Mouse (Mus musculus) monocyte, adult 2 months (primary cell): Measurements from ENCODE around the gene Pld5.

Experiments used
- DNase-seq, 2 experiments: peaks; one replicate each; pipeline ENCODE4 v3.0.0; 2022; ENCODE audit warnings: low spot score in 2 of 2, low read depth in 1 of 2

Gene Pld5

DNA sequence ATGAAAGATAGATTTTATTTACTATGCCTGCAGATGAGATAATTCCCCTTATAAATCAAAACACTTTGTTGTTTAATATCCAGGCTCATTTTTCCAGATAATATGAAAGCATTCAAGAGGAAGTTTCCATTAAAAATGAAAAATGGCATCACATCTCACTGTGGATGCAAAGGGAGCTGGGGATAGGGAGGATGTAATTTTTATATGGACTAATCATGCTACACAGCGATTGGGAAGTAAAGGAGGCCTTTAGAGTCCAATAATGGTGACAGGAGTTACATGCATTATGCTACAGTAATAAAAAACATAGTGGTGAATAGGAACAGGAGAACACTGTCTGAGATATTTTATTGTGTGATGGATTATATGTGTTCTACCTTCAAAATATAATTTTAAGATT, 100.1 kb downstream of the Pld5 start:
- no peak for DNase-seq

DNA sequence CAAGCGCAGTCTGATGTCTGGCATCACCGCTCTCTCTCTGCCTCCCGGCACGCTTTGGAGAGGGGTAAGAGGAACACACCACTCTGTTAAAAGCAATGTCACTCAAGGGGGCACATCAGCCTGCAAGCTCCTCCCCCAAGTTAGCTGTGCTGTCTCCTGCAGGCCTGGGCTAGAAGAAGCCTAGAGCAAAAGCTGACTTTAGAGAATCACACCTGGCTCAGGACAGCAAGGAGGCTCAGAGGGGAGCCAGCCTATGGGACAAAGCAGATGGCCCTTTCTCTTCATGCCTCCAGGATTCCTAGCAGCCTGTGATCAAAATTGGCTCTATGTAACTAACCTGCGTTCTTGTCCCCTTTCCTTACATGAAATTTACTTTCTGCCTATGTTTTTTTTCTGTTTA, 107.3 kb downstream of the Pld5 start:
- no peak for DNase-seq

DNA sequence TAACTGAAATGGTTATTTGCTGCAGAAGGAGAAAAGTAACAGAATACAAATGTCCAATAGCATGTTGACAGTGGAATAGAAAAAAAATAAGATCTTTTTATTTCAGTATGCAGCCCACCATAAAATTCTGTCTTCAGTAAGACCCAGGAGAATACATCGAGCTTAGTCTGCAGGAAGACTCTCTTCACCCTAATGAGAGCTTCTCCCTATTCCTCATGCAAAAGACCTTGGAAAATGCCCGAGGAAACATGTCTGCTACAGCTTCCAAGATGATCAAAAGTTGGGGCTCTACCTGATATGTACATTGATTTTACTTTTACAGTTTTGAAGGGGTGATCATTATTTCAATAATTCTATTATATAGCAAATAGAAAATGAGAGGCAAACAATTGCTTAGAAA, 108.0 kb downstream of the Pld5 start:
- no peak for DNase-seq

GRCm38 (mm10) chr1:176145306-176145705, 129.8 kb downstream of the Pld5 start:
- DNase-seq, result no peak

- no peak for DNase-seq
Measured at GRCm38 (mm10) chr1:176134379-176134778, 140.7 kb downstream of the Pld5 start.

- DNase-seq, result no peak
Measured at GRCm38 (mm10) chr1:176125771-176126170, 149.3 kb downstream of the Pld5 start.

DNA sequence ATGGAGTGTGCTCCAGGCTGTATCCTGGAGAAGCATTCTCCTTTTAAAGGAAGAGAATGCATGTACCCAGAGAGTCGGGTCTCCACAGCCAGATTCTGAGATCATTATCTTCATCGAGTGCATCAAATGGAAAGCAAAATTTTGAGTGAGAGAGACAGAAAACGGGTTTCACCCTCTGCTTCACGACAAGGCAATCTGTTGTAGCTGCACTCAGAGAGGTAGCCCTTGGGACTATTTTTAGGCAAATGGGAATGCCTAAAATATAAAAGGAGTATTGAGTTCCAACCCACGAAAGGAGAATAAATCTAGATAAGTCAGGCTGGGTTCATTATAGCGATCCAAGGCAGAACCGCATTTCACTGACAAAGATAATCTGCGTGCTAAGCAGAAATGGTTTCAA, 150.7 kb downstream of the Pld5 start:
- no peak for DNase-seq

DNA sequence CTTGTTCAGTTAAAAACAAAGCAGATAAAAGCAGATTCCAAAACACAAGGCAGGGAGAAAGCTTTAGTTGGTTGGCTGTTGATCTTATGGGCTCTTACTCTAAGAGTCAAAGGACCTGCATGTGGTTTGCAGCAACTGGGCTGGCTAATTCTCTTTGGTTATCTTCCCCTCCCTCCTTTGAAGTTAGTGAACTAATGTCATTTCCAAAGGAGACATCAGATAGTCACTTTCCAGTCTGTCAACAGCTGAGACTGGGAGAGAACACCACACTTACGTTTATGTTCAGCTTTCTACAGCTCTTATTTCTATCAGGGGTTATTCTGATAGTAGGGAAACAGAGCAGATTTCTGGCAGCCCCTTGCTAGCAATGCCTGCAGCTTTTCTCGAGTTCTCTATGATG, 151.3 kb downstream of the Pld5 start:
- DNase-seq, result no peak

DNA sequence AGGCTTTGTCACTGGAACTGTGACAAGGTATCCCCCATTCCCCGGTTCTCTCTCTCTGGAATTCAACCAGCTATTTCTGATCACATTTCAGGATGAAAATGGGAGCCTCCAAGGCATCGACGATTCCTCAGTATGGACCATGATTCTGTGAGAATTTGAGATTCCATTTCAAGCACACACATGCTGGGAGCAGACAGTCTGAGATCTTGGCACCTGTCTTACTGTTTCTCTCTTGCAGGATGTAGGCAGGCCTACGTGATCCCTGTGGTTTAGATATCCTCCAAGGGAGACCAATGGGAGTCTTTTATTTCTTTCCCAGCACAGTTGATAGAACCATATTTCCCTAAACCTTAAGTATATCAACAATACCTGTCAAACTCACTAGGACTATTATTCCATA, 159.5 kb downstream of the Pld5 start:
- no peak for DNase-seq

DNA sequence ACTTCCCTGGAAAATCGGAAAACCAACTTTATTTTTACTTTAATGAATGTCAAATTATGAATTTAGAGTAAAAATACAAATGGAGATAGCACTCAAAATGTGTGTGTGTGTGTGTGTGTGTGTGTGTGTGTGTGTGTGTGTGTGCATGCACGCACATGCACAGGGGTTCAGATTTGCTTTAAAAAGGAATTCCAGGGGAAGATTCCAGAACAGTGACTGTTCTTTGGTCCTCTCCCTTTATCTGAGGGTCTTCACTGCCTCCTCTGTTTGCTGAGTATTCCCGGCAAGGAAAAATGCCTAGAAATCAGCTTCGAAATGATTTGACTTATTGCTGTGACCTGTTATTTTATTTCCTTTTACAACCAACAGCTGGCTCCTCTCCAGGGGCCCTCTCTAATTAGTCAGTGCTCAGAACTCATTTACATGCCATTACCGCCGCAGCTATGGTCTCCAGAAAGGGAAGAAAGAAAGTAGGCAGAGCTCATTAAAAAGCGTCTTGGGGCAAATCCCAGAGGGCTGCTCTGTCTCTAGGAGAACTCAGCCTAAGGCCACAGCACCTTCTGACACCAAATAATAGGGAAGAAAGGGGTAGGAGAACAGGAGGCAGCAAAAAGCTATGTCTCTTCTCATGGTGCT, 176.3 kb downstream of the Pld5 start:
- DNase-seq, result no peak

DNA sequence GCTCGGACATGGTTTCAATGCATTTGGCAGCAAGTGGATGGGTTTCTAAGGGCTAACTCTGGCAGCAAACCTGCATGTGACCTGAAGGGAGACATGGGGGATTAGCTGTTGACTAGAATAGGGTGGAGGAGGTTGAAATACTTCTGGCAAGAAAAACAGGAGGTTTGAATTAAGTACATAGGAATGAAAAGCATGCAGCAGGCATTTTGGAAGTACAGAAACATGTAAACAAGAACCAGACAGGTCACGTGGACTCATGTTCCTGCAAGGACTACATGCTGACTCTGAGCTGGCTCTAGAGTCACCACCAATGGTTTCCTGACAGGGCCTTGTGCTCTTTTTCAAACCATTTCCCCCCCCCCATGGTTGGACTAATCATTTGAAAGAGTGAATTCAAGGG, 183.0 kb downstream of the Pld5 start:
- DNase-seq, result no peak

DNA sequence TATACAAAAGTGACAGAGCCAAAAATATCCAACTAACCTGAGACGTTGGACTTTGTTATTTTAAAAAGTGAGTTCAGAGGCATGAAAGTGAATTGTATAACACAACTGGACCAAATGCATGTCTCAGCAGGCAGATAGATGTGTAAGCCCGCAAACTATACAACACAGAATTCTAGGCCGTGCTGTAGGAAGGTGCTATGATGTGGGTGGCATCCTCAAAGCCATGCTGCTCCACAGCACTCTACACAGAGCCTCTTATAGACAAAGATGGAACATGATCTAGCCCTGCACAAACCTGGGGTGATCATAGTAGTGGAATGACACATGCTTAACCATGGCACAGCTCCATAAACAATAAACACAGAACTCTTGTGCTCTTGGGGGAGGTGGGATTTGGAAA, 185.7 kb downstream of the Pld5 start:
- no peak for DNase-seq

- no peak for DNase-seq
Measured at GRCm38 (mm10) chr1:176085952-176086648, 189.0 kb downstream of the Pld5 start.

- no peak for DNase-seq
Measured at GRCm38 (mm10) chr1:176082306-176082705, 192.8 kb downstream of the Pld5 start.

GRCm38 (mm10) chr1:176080969-176081368, 194.1 kb downstream of the Pld5 start:
- no peak for DNase-seq

DNA sequence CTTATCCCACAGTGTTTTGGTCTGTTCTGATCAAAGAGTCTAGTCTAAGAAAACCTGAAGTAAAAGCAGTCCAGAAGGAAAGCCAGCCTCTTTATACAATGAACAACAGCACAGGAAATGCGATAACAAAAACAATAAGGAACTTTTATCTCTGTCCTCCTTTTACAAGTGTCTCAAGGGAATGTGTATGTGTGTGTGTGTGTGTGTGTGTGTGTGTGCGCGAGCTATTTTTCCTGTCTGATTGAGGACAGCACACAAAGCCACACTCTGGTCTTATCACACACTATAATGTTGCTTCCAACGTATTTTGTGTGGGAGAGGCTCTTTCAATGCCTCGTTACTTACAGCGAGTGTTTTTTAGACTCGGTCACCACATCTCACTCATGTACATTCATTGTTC, 196.7 kb downstream of the Pld5 start:
- DNase-seq, result no peak

- no peak for DNase-seq
Measured at GRCm38 (mm10) chr1:176076799-176077198, 198.3 kb downstream of the Pld5 start.

GRCm38 (mm10) chr1:176075810-176076209, 199.3 kb downstream of the Pld5 start:
- DNase-seq, result no peak

DNA sequence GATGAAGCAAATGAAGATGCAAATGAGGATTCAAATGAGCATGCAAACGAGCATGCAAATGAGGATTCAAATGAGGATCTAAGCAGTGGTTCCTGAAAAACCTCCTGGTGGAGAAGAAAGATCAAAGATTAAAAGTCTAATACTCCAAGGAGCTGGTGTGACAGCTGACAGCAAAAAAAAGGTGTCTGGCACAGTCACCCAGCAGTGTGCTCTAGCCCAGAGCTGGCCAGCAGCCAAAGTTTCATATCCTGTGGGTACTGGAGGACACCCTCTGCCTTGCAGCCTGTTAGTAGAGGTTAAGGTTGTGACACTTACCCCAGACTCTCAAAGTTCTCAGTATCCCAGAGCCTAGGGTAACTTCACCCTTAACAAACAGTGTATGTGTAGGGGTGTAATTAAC, 199.7 kb downstream of the Pld5 start:
- no peak for DNase-seq

DNA sequence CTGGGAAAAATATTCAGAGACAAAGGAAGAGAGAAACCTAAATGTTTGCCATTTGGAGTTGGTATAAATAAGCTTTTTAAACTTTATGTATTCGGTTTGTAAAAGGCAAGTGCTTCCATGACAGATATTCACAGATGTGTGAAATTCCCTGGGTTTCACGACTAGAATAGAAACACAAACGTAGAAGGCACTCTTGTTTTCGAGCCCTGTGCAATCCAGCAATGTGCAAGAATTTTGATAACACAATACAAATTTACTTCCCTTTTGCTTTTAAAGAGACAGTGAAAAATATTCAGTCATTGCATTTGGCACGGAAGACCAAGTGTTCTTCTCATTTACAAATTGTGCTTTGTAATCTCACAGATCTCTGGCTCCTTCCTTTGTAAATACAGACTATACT, 200.6 kb downstream of the Pld5 start:
- DNase-seq, result no peak

DNA sequence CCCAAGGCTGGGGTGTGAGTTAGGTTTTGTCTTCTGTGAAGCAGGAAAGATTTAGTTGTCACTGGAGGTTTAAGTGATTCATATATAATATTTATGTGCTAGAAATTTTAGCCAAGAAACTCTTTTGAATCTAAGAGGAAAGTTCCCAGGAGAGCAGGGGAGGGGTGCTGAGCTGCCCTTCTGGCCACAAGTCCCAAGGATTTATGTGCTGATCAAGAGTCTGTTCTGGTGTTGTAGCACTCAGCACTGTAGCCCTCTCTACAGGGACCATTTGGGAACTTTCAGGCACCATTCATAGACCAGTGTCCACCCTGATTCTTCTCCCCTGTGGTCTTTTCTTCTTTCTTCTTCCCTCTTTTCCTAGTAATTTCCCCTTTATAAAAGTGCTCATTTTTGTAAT, 209.8 kb downstream of the Pld5 start:
- no peak for DNase-seq

- DNase-seq, result no peak
Measured at GRCm38 (mm10) chr1:176064471-176064870, 210.6 kb downstream of the Pld5 start.

- DNase-seq, result no peak
Measured at GRCm38 (mm10) chr1:176053653-176054052, 221.5 kb downstream of the Pld5 start.
